Mouse (Mus musculus) urinary bladder, postnatal 25 days (tissue): ENCODE results near the gene Gm17783.
"Not testable (repeated sequence)": the region's sequence is repeated elsewhere in the genome, so short reads cannot be mapped to it uniquely, and the experiment has no call there.

ENCODE experiments used
- DNase-seq: peaks from one replicate; pipeline ENCODE4 v3.0.0; 2022; ENCODE audit warnings: low spot score

The Gm17783 gene

DNA sequence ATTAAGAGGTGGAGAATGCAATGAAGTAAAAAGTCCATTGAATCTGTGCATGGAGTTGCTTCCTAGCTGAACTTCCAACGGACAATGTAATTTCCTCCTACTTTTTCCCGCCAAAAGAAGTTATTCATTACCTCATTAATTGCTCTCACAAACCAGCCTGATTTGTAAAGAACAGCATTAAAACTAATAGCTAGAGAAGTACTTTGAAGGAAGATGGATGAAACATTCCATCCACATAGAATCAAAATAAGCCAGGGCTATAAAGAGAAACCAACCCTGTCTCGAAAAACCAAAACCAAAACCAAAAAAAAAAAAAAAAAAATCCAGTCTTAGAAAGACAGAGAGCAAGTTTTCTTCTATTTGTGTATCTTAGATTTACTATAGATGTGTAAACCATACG, at the start of gene Gm17783:
Gm17783 (minus strand) TSS at position 101 of the 400 bp plus-strand sequence.
- DNase-seq: no peak

DNA sequence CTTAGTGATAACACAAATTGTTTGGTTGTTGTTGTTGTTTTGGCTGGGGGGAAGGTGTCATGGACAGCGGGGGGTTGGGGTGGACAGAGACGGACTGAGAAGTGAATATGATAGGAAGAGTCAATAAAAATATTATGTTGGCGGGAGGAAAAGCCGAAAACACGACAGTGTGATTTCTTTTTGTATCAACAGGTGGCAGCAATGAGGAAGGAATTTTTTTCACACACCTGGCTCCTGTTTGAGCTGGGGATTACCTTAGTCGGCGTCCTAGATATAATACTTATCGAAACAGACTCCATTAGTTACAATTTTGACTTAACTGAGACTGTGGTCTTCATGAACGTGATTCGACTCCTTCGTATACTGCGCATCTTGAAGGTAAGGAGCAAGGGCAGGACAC, 48.0 kb upstream of the Gm17783 start:
- no peak for DNase-seq

- DNase-seq: no peak
These were observed 40.5 kb upstream of the Gm17783 start for GRCm38 (mm10) chr16:45572307-45572706.

DNA sequence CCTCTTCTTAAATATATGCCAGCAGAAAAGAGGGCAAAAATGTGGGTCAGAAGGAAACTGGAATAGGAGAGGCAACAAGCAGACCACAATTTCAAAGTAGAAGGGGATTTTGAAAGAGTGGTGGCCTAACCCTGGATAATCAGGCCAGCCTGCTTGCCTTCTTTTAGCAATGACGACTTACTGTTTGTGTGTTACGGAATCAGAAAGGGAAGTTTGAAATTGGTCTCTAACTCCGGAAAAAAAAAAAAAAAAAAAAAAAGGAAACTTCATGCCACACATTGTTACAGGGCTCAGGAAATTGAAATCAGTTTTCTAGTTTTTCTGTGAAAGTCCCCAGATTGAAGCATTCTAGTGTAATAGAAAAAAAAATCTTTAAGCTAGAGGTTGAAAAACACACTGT, 29.9 kb upstream of the Gm17783 start:
- no peak for DNase-seq

DNA sequence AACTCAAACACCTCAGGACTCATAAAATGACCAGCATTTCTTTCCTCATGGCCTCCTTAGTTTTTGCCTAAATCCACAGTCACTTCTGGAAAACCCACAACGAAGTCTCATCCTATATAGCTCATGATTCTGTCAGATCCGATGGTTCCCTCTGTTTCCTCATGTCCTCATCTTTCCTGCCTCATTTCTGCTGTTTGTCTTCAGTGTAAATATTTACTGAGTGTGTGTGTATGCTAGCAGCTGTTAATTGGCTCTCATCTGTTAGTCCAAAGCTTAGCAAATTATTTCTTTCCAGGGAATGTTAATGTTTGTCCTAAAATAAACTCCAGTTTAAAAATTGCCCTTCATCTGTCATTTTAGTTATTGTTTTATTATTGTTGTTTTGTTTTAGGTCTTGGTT, 19.7 kb upstream of the Gm17783 start:
- no peak for DNase-seq

- DNase-seq: no peak
These were observed 16.1 kb upstream of the Gm17783 start for GRCm38 (mm10) chr16:45547982-45548381.

DNA sequence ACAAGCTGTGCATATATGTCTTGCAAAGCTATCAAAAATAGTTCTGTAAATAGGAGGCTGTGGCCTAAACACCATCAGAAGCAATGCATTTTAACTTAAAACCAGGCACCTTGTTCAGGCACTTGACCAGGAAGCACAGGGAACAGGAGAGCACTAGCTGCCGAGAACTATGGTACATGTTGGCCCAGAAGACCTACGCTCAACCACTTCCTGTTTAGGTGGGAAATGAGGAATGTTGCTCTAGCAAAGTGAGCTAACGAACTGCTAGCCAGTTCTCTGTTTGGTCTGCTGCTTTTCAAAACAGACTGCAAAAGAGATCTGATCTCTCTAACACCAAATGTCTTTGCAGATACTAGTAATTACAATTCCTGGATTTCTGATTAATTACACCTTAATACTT, 12.5 kb upstream of the Gm17783 start:
- no peak for DNase-seq

DNA sequence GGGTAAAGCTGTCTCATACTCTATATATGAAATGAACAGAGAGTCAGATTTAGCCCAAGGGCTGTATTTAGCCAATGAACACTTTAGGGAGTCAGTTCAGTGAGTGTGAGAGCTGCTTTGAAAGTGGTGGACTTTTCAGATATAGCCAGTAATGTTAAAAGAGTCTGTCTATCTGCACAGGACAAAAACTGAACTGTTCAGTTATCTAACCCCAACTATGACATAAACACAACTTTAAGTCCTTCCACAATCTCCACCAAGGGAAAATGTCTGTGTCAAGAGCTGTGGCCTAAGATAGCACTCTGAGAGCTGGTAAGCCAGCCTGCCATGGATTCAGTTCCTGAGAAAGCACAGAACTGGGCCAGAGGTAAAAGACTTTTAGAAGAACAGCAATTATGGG, 10.3 kb upstream of the Gm17783 start:
- DNase-seq: no peak

GRCm38 (mm10) chr16:45538342-45538741, 6.5 kb upstream of the Gm17783 start:
- not testable (repeated sequence) for DNase-seq

GRCm38 (mm10) chr16:45535009-45535408, 3.2 kb upstream of the Gm17783 start, which contains the start of gene Slc9c1:
Gene Slc9c1 (plus strand): TSS chr16:45535309.
- no peak for DNase-seq

GRCm38 (mm10) chr16:45525551-45525950, 6.3 kb downstream of the Gm17783 start:
- no peak for DNase-seq

GRCm38 (mm10) chr16:45495326-45495725, 36.5 kb downstream of the Gm17783 start:
- DNase-seq: no peak

DNA sequence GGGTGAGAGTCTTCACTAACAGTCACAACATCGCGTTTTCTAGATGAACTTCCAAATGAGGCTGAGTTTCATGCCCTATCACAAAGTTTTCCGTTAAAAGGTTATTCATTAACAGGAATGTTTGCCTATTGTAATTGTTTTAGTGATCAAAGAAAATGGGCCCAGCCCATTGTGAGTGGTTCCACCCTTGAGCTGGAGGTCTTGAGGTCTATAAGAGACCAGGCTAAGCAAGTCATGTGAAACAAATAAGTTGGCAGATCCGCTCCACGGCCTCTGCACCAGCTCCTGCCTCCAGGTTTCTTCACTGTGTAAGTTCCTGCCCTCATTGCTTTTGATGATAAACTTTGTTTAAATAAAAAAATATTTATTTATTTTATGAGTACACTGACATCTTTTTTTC, 38.9 kb downstream of the Gm17783 start, which contains the start of gene Gm609:
Gm609 (minus strand) TSS at position 43 of the 400 bp plus-strand sequence.
- no peak for DNase-seq

GRCm38 (mm10) chr16:45476991-45477390, 54.9 kb downstream of the Gm17783 start:
- no peak for DNase-seq

DNA sequence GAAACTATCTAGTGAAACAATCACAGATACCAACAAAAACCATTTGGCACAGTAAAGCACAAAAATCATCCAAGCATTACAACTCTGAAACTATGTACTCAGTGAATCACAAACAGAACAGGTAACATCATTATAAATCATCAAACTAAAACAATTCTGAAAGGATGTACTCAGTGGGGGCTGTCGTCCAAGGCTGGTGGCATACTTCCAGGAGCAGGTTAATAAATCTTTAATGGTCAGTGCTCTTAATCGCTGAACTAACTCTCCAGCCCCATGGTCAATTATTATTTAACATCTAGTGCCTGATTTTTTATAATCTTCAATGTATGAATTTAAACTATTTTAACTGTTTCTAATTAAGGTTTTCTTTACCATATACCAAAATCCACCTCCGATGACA, 60.0 kb downstream of the Gm17783 start:
- DNase-seq: not testable (repeated sequence)
